Mouse (Mus musculus) kidney, embryonic 16.5 days (tissue): ENCODE results near the gene Als2. TPM values are rescaled to one million over a fixed set of nuclear protein-coding genes. Genes with fewer than 3 reads are reported as not detected.

Source experiments
- ATAC-seq: fragments of 200-750 bp; cut with Nextera tagmentation; 2 replicates; pipeline ENCODE4 v1.8.0; 2017; ENCODE audit warnings: moderate TSS enrichment; ENCODE audit not compliant: low FRiP score, low TSS enrichment
- H3K27ac ChIP-seq: fragments of 300-500 bp; sonication (generic); 2 replicates; pipeline ENCODE4 v1.5.1; 2014; ENCODE audit warnings: low read length
- H3K27me3 ChIP-seq: fragments of 300-500 bp; sonication (generic); 2 replicates; pipeline ENCODE4 v1.6.1; 2014; ENCODE audit warnings: low read length, control low read depth, mixed read lengths; ENCODE audit not compliant: insufficient read depth
- H3K36me3 ChIP-seq: fragments of 300-500 bp; sonication (generic); 2 replicates; pipeline ENCODE4 v1.6.1; 2014; ENCODE audit warnings: low read length, control low read depth, mixed read lengths; ENCODE audit not compliant: insufficient read depth
- H3K4me1 ChIP-seq: fragments of 300-500 bp; sonication (generic); 2 replicates; pipeline ENCODE4 v1.6.1; 2014; ENCODE audit warnings: low read length, control low read depth, mixed read lengths; ENCODE audit not compliant: insufficient read depth
- H3K4me2 ChIP-seq: fragments of 300-500 bp; sonication (generic); replicated peaks from 2 replicates; pipeline ENCODE4 v1.6.1; 2014; ENCODE audit warnings: low read depth, low read length
- H3K4me3 ChIP-seq: fragments of 300-500 bp; sonication (generic); 2 replicates; pipeline ENCODE4 v1.5.1; 2014; ENCODE audit warnings: mild to moderate bottlenecking, low read length
- H3K9ac ChIP-seq: fragments of 300-500 bp; sonication (generic); replicated peaks from 2 replicates; pipeline ENCODE4 v1.6.1; 2014; ENCODE audit warnings: low read length
- H3K9me3 ChIP-seq: fragments of 300-500 bp; sonication (generic); 2 replicates; pipeline ENCODE4 v1.6.1; 2016; ENCODE audit warnings: low read length, control low read depth
- WGBS: fragments of 180-500 bp; shearing (Covaris S2); extraction: QIAGEN DNeasy Blood & Tissue Kit; methylation state at CpG from one replicate; pipeline ENCODE4 v1.1.7; 2014; 5-methylcytosine and 5-hydroxymethylcytosine counted together
- polyA plus RNA-seq: library from polyadenylated mRNA; unstranded; fragments of >200 nt; fragmentation: Nextera tagmentation; extraction: Ambion mirVana; gene quantifications from 2 replicates; pipeline ENCODE4 v1.2.1, GENCODE M21; 2015

The Als2 gene
- polyA plus RNA-seq, 1 experiment from 2014 or later = 12.4 TPM

GRCm38 (mm10) chr1:59220371-59220770 lies 16.7 kb downstream of the Als2 start:
- no peak overlapping the region for H3K27ac ChIP-seq
- no peaks in the 10 kb centered on the region for H3K36me3 ChIP-seq
- H3K27me3 ChIP-seq = no peaks in the 10 kb centered on the region
- WGBS = 91% methylated on average over 3 of the region's 3 CpGs
- H3K4me3 ChIP-seq = no peak overlapping the region
- H3K4me1 ChIP-seq = no peaks in the 10 kb centered on the region
- no peak overlapping the region for H3K9ac ChIP-seq
- no peak overlapping the region for H3K4me2 ChIP-seq
- H3K9me3 ChIP-seq = no peaks in the 10 kb centered on the region
- ATAC-seq = no peak

GRCm38 (mm10) chr1:59215446-59215845 lies 21.6 kb downstream of the Als2 start:
- Histone ChIP-seq H3K27me3 (no peaks in the 10 kb centered on the region), H3K9ac (no peak overlapping the region), H3K4me1 (peaks cover 3% of the 10 kb centered on the region; the same call in 1 of the 2 replicates), H3K4me3 (no peak overlapping the region), H3K27ac (no peak overlapping the region), H3K36me3 (0 out of 2 replicates have a peak, but pooled peaks cover 2% of the 10 kb centered on the region), H3K4me2 (no peak overlapping the region), H3K9me3 (no peaks in the 10 kb centered on the region)
- 95% methylated on average over 11 of the region's 11 CpGs for WGBS
- no peak for ATAC-seq

- no peak overlapping the region for H3K27ac ChIP-seq
- no CpG with 5 or more reads among the region's 1 CpGs for WGBS
- peaks cover 8% of the 10 kb centered on the region; the same call in 1 of the 2 replicates for H3K36me3 ChIP-seq
- no peaks in the 10 kb centered on the region for H3K27me3 ChIP-seq
- H3K9me3 ChIP-seq = no peaks in the 10 kb centered on the region
- no peak overlapping the region for H3K4me3 ChIP-seq
- no peak for ATAC-seq
- H3K9ac ChIP-seq = no peak overlapping the region
- H3K4me1 ChIP-seq = peaks cover 3% of the 10 kb centered on the region; the same call in 1 of the 2 replicates
- no peak overlapping the region for H3K4me2 ChIP-seq
Measured at GRCm38 (mm10) chr1:59212951-59213350, 24.1 kb downstream of the Als2 start.

- 52% methylated on average over 5 of the region's 5 CpGs for WGBS
- no peaks in the 10 kb centered on the region for H3K27me3 ChIP-seq
- H3K9me3 ChIP-seq = no peaks in the 10 kb centered on the region
- peaks cover 8% of the 10 kb centered on the region; the same call in 1 of the 2 replicates for H3K36me3 ChIP-seq
- peak; percentile 88 for ATAC-seq
- peak overlapping the region; percentile 77; the same call in 1 of the 2 replicates for H3K27ac ChIP-seq
- H3K4me3 ChIP-seq = no peak overlapping the region
- no peak overlapping the region for H3K4me2 ChIP-seq
- no peak overlapping the region for H3K9ac ChIP-seq
- H3K4me1 ChIP-seq = peaks cover 3% of the 10 kb centered on the region; the same call in 1 of the 2 replicates
Measured at GRCm38 (mm10) chr1:59212076-59212779, 24.8 kb downstream of the Als2 start.

- no peak overlapping the region for H3K27ac ChIP-seq
- no peaks in the 10 kb centered on the region for H3K27me3 ChIP-seq
- no peaks in the 10 kb centered on the region for H3K9me3 ChIP-seq
- 74% methylated on average over 4 of the region's 4 CpGs for WGBS
- peak; percentile 39; the same call in 1 of the 2 replicates for ATAC-seq
- no peak overlapping the region for H3K9ac ChIP-seq
- H3K4me1 ChIP-seq = peaks cover 3% of the 10 kb centered on the region; the same call in 1 of the 2 replicates
- H3K4me2 ChIP-seq = no peak overlapping the region
- no peak overlapping the region for H3K4me3 ChIP-seq
- H3K36me3 ChIP-seq = peaks cover 8% of the 10 kb centered on the region; the same call in 1 of the 2 replicates
Measured at GRCm38 (mm10) chr1:59211651-59212050, 25.4 kb downstream of the Als2 start.

- ATAC-seq = no peak
- peaks cover 3% of the 10 kb centered on the region; the same call in 1 of the 2 replicates for H3K4me1 ChIP-seq
- no peaks in the 10 kb centered on the region for H3K27me3 ChIP-seq
- H3K4me2 ChIP-seq = no peak overlapping the region
- no peak overlapping the region for H3K27ac ChIP-seq
- no peak overlapping the region for H3K9ac ChIP-seq
- WGBS = 85% methylated on average over 1 of the region's 1 CpGs
- H3K36me3 ChIP-seq = peaks cover 8% of the 10 kb centered on the region; the same call in 1 of the 2 replicates
- no peaks in the 10 kb centered on the region for H3K9me3 ChIP-seq
- H3K4me3 ChIP-seq = no peak overlapping the region
Measured at GRCm38 (mm10) chr1:59208331-59208730, 28.7 kb downstream of the Als2 start.

- no peaks in the 10 kb centered on the region for H3K4me1 ChIP-seq
- no peak overlapping the region for H3K4me3 ChIP-seq
- no peak for ATAC-seq
- H3K27me3 ChIP-seq = no peaks in the 10 kb centered on the region
- H3K27ac ChIP-seq = no peak overlapping the region
- no peak overlapping the region for H3K9ac ChIP-seq
- H3K9me3 ChIP-seq = no peaks in the 10 kb centered on the region
- H3K4me2 ChIP-seq = no peak overlapping the region
- H3K36me3 ChIP-seq = peaks cover 9% of the 10 kb centered on the region
- WGBS = 90% methylated on average over 1 of the region's 1 CpGs
Measured at GRCm38 (mm10) chr1:59204489-59204888, 32.5 kb downstream of the Als2 start.

GRCm38 (mm10) chr1:59202367-59202766 lies 34.7 kb downstream of the Als2 start:
- Histone ChIP-seq H3K4me3 (no peak overlapping the region), H3K36me3 (peaks cover 5% of the 10 kb centered on the region; the same call in 1 of the 2 replicates), H3K27ac (no peak overlapping the region), H3K4me2 (no peak overlapping the region), H3K4me1 (no peaks in the 10 kb centered on the region), H3K9ac (no peak overlapping the region), H3K27me3 (no peaks in the 10 kb centered on the region), H3K9me3 (no peaks in the 10 kb centered on the region)
- WGBS = 92% methylated on average over 10 of the region's 10 CpGs
- ATAC-seq = no peak

- Histone ChIP-seq H3K27me3 (no peaks in the 10 kb centered on the region), H3K27ac (no peak overlapping the region), H3K9me3 (no peaks in the 10 kb centered on the region), H3K36me3 (peaks cover 9% of the 10 kb centered on the region; the same call in 1 of the 2 replicates), H3K9ac (no peak overlapping the region), H3K4me1 (no peaks in the 10 kb centered on the region), H3K4me2 (no peak overlapping the region), H3K4me3 (no peak overlapping the region)
- ATAC-seq = no peak
- 80% methylated on average over 1 of the region's 1 CpGs for WGBS
Measured at GRCm38 (mm10) chr1:59201561-59201960, 35.5 kb downstream of the Als2 start.

GRCm38 (mm10) chr1:59200960-59201359 lies 36.1 kb downstream of the Als2 start:
- no peak for ATAC-seq
- Histone ChIP-seq H3K36me3 (peaks cover 11% of the 10 kb centered on the region), H3K9ac (no peak overlapping the region), H3K4me3 (no peak overlapping the region), H3K9me3 (no peaks in the 10 kb centered on the region), H3K27me3 (no peaks in the 10 kb centered on the region), H3K4me2 (no peak overlapping the region), H3K4me1 (no peaks in the 10 kb centered on the region), H3K27ac (no peak overlapping the region)
- WGBS = 83% methylated on average over 5 of the region's 5 CpGs
